8 mouse cellular contexts compared by ENCODE assay signal in the genomic region with DNA sequence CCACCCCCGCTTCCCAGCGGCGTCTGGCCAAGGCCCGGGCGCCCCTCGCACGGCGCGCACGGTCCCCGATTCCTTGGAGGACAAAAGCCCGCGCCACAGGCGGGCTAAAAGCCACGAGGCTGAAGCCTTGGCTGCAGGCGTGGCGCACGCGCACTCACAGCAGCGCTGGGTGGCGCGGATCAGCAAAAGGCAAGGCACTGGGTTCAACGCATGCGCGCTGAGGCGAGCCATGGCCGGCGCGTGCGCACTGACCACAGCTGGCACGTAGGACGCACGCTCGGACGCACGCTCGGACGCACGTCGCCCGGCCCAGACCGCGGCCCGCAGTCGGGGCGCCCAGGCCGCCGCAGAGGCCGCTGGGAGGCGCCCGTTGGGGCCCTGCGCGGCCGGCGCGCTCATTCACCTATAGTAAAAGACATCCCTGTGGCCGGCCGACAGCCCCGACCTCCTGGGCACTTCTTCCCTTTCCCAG. TPM values are rescaled to one million over a fixed set of nuclear protein-coding genes. Genes with fewer than 3 reads are reported as not detected.
DNase-seq lines count a peak whose midpoint lies in the region; ATAC-seq and TF ChIP-seq lines count a peak whose summit lies in the region.

No protein-coding gene starts in this region.

- WGBS in forebrain, embryonic 13.5 days, result under 1% methylated on average over 59 of the region's 59 CpGs
- WGBS in neural tube, embryonic 15.5 days, result under 1% methylated on average over 58 of the region's 59 CpGs

- H3K4me2 ChIP-seq in forebrain, embryonic 13.5 days, result peak overlapping the region; percentile 92
- H3K4me2 ChIP-seq in neural tube, embryonic 15.5 days, result peak overlapping the region; percentile 71

- H3K9ac ChIP-seq in forebrain, embryonic 13.5 days, result peak overlapping the region; percentile 94
- peak overlapping the region; percentile 91 for H3K9ac ChIP-seq in neural tube, embryonic 15.5 days (replicated peaks)

- ATAC-seq in forebrain, embryonic 13.5 days, result peak; percentile 73
- peak; percentile 88 for ATAC-seq in neural tube, embryonic 15.5 days (ENCODE audit: low FRiP score)

- peak overlapping the region; percentile 87 for H3K4me3 ChIP-seq in E14TG2a.4 (replicated peaks; ENCODE audit: low read length)
- H3K4me3 ChIP-seq in forebrain, embryonic 13.5 days, result peak overlapping the region; percentile 69
- H3K4me3 ChIP-seq in neural tube, embryonic 15.5 days (replicated peaks), result peak overlapping the region; percentile 70

- H3K36me3 ChIP-seq in E14TG2a.4 (ENCODE audit: insufficient read depth, low read length), result peaks cover 76% of the 10 kb centered on the region
- H3K36me3 ChIP-seq in forebrain, embryonic 13.5 days (ENCODE audit: poor library complexity, severe bottlenecking), result peaks cover 59% of the 10 kb centered on the region
- H3K36me3 ChIP-seq in neural tube, embryonic 15.5 days, result peaks cover 45% of the 10 kb centered on the region

- no peaks in the 10 kb centered on the region for H3K27me3 ChIP-seq in E14TG2a.4 (ENCODE audit: insufficient read depth, low read length)
- no peaks in the 10 kb centered on the region for H3K27me3 ChIP-seq in forebrain, embryonic 13.5 days
- H3K27me3 ChIP-seq in neural tube, embryonic 15.5 days (replicated peaks), result no peaks in the 10 kb centered on the region

- no peaks in the 10 kb centered on the region for H3K9me3 ChIP-seq in E14TG2a.4 (ENCODE audit: low read length)
- no peaks in the 10 kb centered on the region for H3K9me3 ChIP-seq in forebrain, embryonic 13.5 days (replicated peaks)
- H3K9me3 ChIP-seq in neural tube, embryonic 15.5 days (replicated peaks), result no peaks in the 10 kb centered on the region

- H3K4me1 ChIP-seq in E14TG2a.4 (replicated peaks; ENCODE audit: low read depth, low read length), result peaks cover 75% of the 10 kb centered on the region
- peaks cover 32% of the 10 kb centered on the region for H3K4me1 ChIP-seq in forebrain, embryonic 13.5 days
- peaks cover 30% of the 10 kb centered on the region for H3K4me1 ChIP-seq in neural tube, embryonic 15.5 days

- H3K27ac ChIP-seq in forebrain, embryonic 13.5 days, result peak overlapping the region; percentile 99
- peak overlapping the region; percentile 100 for H3K27ac ChIP-seq in neural tube, embryonic 15.5 days (replicated peaks)

- DNase-seq in c-Kit-positive CD71-positive TER-119-positive erythroid progenitor cells, embryonic 14.5 days (ENCODE audit: low spot score), result peak; percentile 98
- DNase-seq in heart, postnatal 14 days, result peak; percentile 99 to 100
- peak; percentile 98 for DNase-seq in layer of hippocampus, adult 11-12 months (ENCODE audit: low spot score)
- DNase-seq in lung, adult 18-20 months, result peak; percentile 97 to 99
- peak; percentile 98 for DNase-seq in testis, postnatal 14 days (ENCODE audit: low spot score)

- intact Hi-C loops in heart, postnatal 14 days (cut with DNase I), result no loop called here

- TF ChIP-seq CTCF in E14TG2a.4 (conservative IDR thresholded peaks at IDR 0.05; ENCODE audit: low read length), result no peak

RNA-seq across cellular contexts. Expression of a gene that starts 0.6 kb away (rescaled TPM):
- 304 and 319 TPM in 2 replicates for polyA plus RNA-seq in forebrain, embryonic 13.5 days (2015; fragmentation: Nextera tagmentation; extraction: Ambion mirVana)
- total RNA-seq in heart, postnatal 14 days (2021), result 10 to 100 TPM; 78.6 to 84.0 TPM
- 195 and 209 TPM in 2 replicates for polyA plus RNA-seq in neural tube, embryonic 15.5 days (2015; fragmentation: Nextera tagmentation; extraction: Ambion mirVana)

RNA-seq across cellular contexts. Expression of a gene that starts 7.9 kb away (rescaled TPM):
- 593 and 623 TPM in 2 replicates for polyA plus RNA-seq in forebrain, embryonic 13.5 days (2015; fragmentation: Nextera tagmentation; extraction: Ambion mirVana)
- 1,000 to 10,000 TPM; 1,852 to 1,908 TPM for total RNA-seq in heart, postnatal 14 days (2021)
- polyA plus RNA-seq in neural tube, embryonic 15.5 days (2015; fragmentation: Nextera tagmentation; extraction: Ambion mirVana), result 731 and 790 TPM in 2 replicates

RNA-seq across cellular contexts. Expression of a gene that starts 11.3 kb away (rescaled TPM):
- polyA plus RNA-seq in forebrain, embryonic 13.5 days (2015; fragmentation: Nextera tagmentation; extraction: Ambion mirVana), result 15.5 and 16.6 TPM in 2 replicates
- total RNA-seq in heart, postnatal 14 days (2021), result 10 to 100 TPM; 11.8 to 12.2 TPM
- polyA plus RNA-seq in neural tube, embryonic 15.5 days (2015; fragmentation: Nextera tagmentation; extraction: Ambion mirVana), result 9.1 and 14.0 TPM in 2 replicates

RNA-seq across cellular contexts. Expression of a gene that starts 34.7 kb away (rescaled TPM):
- 112 and 119 TPM in 2 replicates for polyA plus RNA-seq in forebrain, embryonic 13.5 days (2015; fragmentation: Nextera tagmentation; extraction: Ambion mirVana)
- total RNA-seq in heart, postnatal 14 days (2021), result 10 to 100 TPM; 31.7 to 32.5 TPM
- 33.4 and 51.7 TPM in 2 replicates for polyA plus RNA-seq in neural tube, embryonic 15.5 days (2015; fragmentation: Nextera tagmentation; extraction: Ambion mirVana)

RNA-seq across cellular contexts. Expression of a gene that starts 42.5 kb away (rescaled TPM):
- polyA plus RNA-seq in forebrain, embryonic 13.5 days (2015; fragmentation: Nextera tagmentation; extraction: Ambion mirVana), result 0.40 and 0.64 TPM in 2 replicates
- under 1 TPM; 0.12 to 0.22 TPM for total RNA-seq in heart, postnatal 14 days (2021)
- 3.9 and 6.1 TPM in 2 replicates for polyA plus RNA-seq in neural tube, embryonic 15.5 days (2015; fragmentation: Nextera tagmentation; extraction: Ambion mirVana)

Comparison
In these comparisons a context has a peak if more than half of its experiments do, and no peak if none do; other contexts are left out.
1. Peak in every context shown above with its lines: DNase-seq, ATAC-seq, H3K4me3 ChIP-seq and H3K27ac ChIP-seq.